17 mouse cellular contexts compared by ENCODE assay signal in genomic region chrX:11363890-11364289, GRCm38 (mm10). TPM values are rescaled to one million over a fixed set of nuclear protein-coding genes. Genes with fewer than 3 reads are reported as not detected.
A peak's percentile ranks its signal among the peaks of the same experiment; 100 is the strongest.
DNase-seq lines count a peak whose midpoint lies in the region; ATAC-seq lines count a peak whose summit lies in the region.
"Had no signal": no experiment of that assay in that cellular context is flagged by ENCODE, and none has a peak within 500 bp of the region (broad histone marks: within the 10 kb centered on the region; RNA-seq: fewer than 3 reads in every experiment).

No protein-coding gene starts in this region.

- ATAC-seq in cerebellum, adult (ENCODE audit: insufficient number of reproducible peaks, low FRiP score, low TSS enrichment): peak; percentile 72
- peak; percentile 84 for ATAC-seq in forebrain, embryonic 14.5 days
- no peak for ATAC-seq in intestine, embryonic 15.5 days

- no peak overlapping the region for H3K27ac ChIP-seq in forebrain, embryonic 14.5 days (ENCODE audit: low read depth, low read length)
- H3K27ac ChIP-seq in intestine, embryonic 15.5 days: no peak overlapping the region
- H3K27ac ChIP-seq: heart, embryonic 10.5 days; left cerebral cortex, adult 2 months; neural tube, embryonic 13.5 days had no signal

- no peak overlapping the region for H3K9ac ChIP-seq in forebrain, embryonic 14.5 days (ENCODE audit: low read length)
- H3K9ac ChIP-seq in intestine, embryonic 15.5 days: no peak overlapping the region
- H3K9ac ChIP-seq: neural tube, embryonic 13.5 days had no signal

- DNase-seq in heart, adult 11 months: peak; percentile 50
- no peak for DNase-seq in heart, postnatal 4 days
- DNase-seq in R1 (ENCODE audit: low read depth, low spot score): peak; percentile 2
- peak; percentile 74 for DNase-seq in forebrain, embryonic 14.5 days (ENCODE audit: low spot score)
- no peak for DNase-seq in ovary, postnatal 14 days (ENCODE audit: low spot score)
- DNase-seq in heart, adult 18-20 months: no peak
- DNase-seq: kidney, postnatal 25 days had no signal

- H3K36me3 ChIP-seq in forebrain, embryonic 14.5 days (ENCODE audit: control insufficient read depth, insufficient read depth, low read length): no peaks in the 10 kb centered on the region
- no peaks in the 10 kb centered on the region for H3K36me3 ChIP-seq in intestine, embryonic 15.5 days
- H3K36me3 ChIP-seq: heart, embryonic 10.5 days; neural tube, embryonic 13.5 days had no signal

- no peak overlapping the region for H3K4me3 ChIP-seq in forebrain, embryonic 14.5 days (ENCODE audit: low read depth, low read length)
- no peak overlapping the region for H3K4me3 ChIP-seq in intestine, embryonic 15.5 days (replicated peaks)
- H3K4me3 ChIP-seq: heart, embryonic 10.5 days; left cerebral cortex, adult 2 months; megakaryocyte, embryonic 14.5 days; neural tube, embryonic 13.5 days had no signal

- no peaks in the 10 kb centered on the region for H3K9me3 ChIP-seq in forebrain, embryonic 14.5 days (replicated peaks; ENCODE audit: control insufficient read depth, low read length)
- no peaks in the 10 kb centered on the region for H3K9me3 ChIP-seq in intestine, embryonic 15.5 days
- H3K9me3 ChIP-seq: heart, embryonic 10.5 days; neural tube, embryonic 13.5 days had no signal

- no peaks in the 10 kb centered on the region for H3K27me3 ChIP-seq in forebrain, embryonic 14.5 days (replicated peaks; ENCODE audit: control insufficient read depth, insufficient read depth, low read length)
- H3K27me3 ChIP-seq in intestine, embryonic 15.5 days (replicated peaks): no peaks in the 10 kb centered on the region

- peaks cover 2% of the 10 kb centered on the region; the same call in 1 of the 2 replicates for H3K4me1 ChIP-seq in forebrain, embryonic 14.5 days (ENCODE audit: control insufficient read depth, insufficient read depth, low read length)
- no peaks in the 10 kb centered on the region for H3K4me1 ChIP-seq in intestine, embryonic 15.5 days (replicated peaks)
- H3K4me1 ChIP-seq: heart, embryonic 10.5 days had no signal

- no peak overlapping the region for H3K4me2 ChIP-seq in forebrain, embryonic 14.5 days (ENCODE audit: low read length)
- no peak overlapping the region for H3K4me2 ChIP-seq in intestine, embryonic 15.5 days (replicated peaks)
- H3K4me2 ChIP-seq: neural tube, embryonic 13.5 days had no signal

- WGBS in forebrain, embryonic 14.5 days: 49% methylated on average over 6 of the region's 6 CpGs
- 64% methylated on average over 6 of the region's 6 CpGs for WGBS in intestine, embryonic 15.5 days

RNA-seq across cellular contexts. Expression of gene H2al1j, which starts 36.3 kb away (rescaled TPM):
- total RNA-seq in heart, postnatal 4 days (2021): not detected
- polyA plus RNA-seq in forebrain, embryonic 14.5 days (2014; fragmentation: Nextera tagmentation; extraction: Ambion mirVana): not detected in 2 replicates
- not detected in 2 replicates for polyA plus RNA-seq in intestine, embryonic 15.5 days (2015; fragmentation: Nextera tagmentation; extraction: Ambion mirVana)
- total RNA-seq in heart, adult 18-20 months (2021): not detected
- total RNA-seq: left cerebral cortex, adult 2 months; liver, adult 2 months had no signal
- polyA plus RNA-seq: C2C12; embryonic facial prominence, embryonic 11.5 days; heart, embryonic 10.5 days; liver, adult 2 months; neural tube, embryonic 13.5 days; testis, adult 2 months had no signal

RNA-seq across cellular contexts. Expression of gene H2al1i, which starts 39.4 kb away (rescaled TPM):
- not detected for total RNA-seq in heart, postnatal 4 days (2021)
- not detected in 2 replicates for polyA plus RNA-seq in forebrain, embryonic 14.5 days (2014; fragmentation: Nextera tagmentation; extraction: Ambion mirVana)
- polyA plus RNA-seq in intestine, embryonic 15.5 days (2015; fragmentation: Nextera tagmentation; extraction: Ambion mirVana): not detected in 2 replicates
- not detected for total RNA-seq in heart, adult 18-20 months (2021)
- total RNA-seq: left cerebral cortex, adult 2 months; liver, adult 2 months had no signal
- polyA plus RNA-seq: C2C12; embryonic facial prominence, embryonic 11.5 days; heart, embryonic 10.5 days; liver, adult 2 months; neural tube, embryonic 13.5 days; testis, adult 2 months had no signal

RNA-seq across cellular contexts. Expression of gene H2al1h, which starts 42.6 kb away (rescaled TPM):
- not detected for total RNA-seq in heart, postnatal 4 days (2021)
- polyA plus RNA-seq in forebrain, embryonic 14.5 days (2014; fragmentation: Nextera tagmentation; extraction: Ambion mirVana): not detected in 2 replicates
- not detected in 2 replicates for polyA plus RNA-seq in intestine, embryonic 15.5 days (2015; fragmentation: Nextera tagmentation; extraction: Ambion mirVana)
- not detected for total RNA-seq in heart, adult 18-20 months (2021)
- total RNA-seq: left cerebral cortex, adult 2 months; liver, adult 2 months had no signal
- polyA plus RNA-seq: C2C12; embryonic facial prominence, embryonic 11.5 days; heart, embryonic 10.5 days; liver, adult 2 months; neural tube, embryonic 13.5 days; testis, adult 2 months had no signal

RNA-seq across cellular contexts. Expression of gene H2al1g, which starts 45.8 kb away (rescaled TPM):
- not detected for total RNA-seq in heart, postnatal 4 days (2021)
- polyA plus RNA-seq in forebrain, embryonic 14.5 days (2014; fragmentation: Nextera tagmentation; extraction: Ambion mirVana): not detected in 2 replicates
- not detected in 2 replicates for polyA plus RNA-seq in intestine, embryonic 15.5 days (2015; fragmentation: Nextera tagmentation; extraction: Ambion mirVana)
- not detected for total RNA-seq in heart, adult 18-20 months (2021)
- total RNA-seq: left cerebral cortex, adult 2 months; liver, adult 2 months had no signal
- polyA plus RNA-seq: C2C12; embryonic facial prominence, embryonic 11.5 days; heart, embryonic 10.5 days; liver, adult 2 months; neural tube, embryonic 13.5 days had no signal

RNA-seq across cellular contexts. Expression of gene H2al1f, which starts 48.9 kb away (rescaled TPM):
- total RNA-seq in heart, postnatal 4 days (2021): not detected
- not detected in 2 replicates for polyA plus RNA-seq in forebrain, embryonic 14.5 days (2014; fragmentation: Nextera tagmentation; extraction: Ambion mirVana)
- polyA plus RNA-seq in intestine, embryonic 15.5 days (2015; fragmentation: Nextera tagmentation; extraction: Ambion mirVana): not detected in 2 replicates
- not detected for total RNA-seq in heart, adult 18-20 months (2021)
- total RNA-seq: left cerebral cortex, adult 2 months; liver, adult 2 months had no signal
- polyA plus RNA-seq: C2C12; embryonic facial prominence, embryonic 11.5 days; heart, embryonic 10.5 days; liver, adult 2 months; neural tube, embryonic 13.5 days; testis, adult 2 months had no signal

Comparison
In these comparisons a context has a peak if more than half of its experiments do, and no peak if none do; other contexts are left out.
1. DNase-seq: peak in heart, adult 11 months (single experiment), R1 (single experiment) and forebrain, embryonic 14.5 days (single experiment); none in heart, postnatal 4 days (single experiment), ovary, postnatal 14 days (single experiment) and heart, adult 18-20 months (0 of 2).